Mouse (Mus musculus) limb, embryonic 11.5 days (tissue): ENCODE measurements around the gene Cd209c. TPM values are rescaled to one million over a fixed set of nuclear protein-coding genes. Genes with fewer than 3 reads are reported as not detected.

Experiments used
- ATAC-seq: fragments of 200-750 bp; cut with Nextera tagmentation; 2 replicates; pipeline ENCODE4 v1.8.0; 2017; ENCODE audit warnings: low read depth; ENCODE audit not compliant: insufficient number of reproducible peaks, low FRiP score, low TSS enrichment
- DNase-seq: peaks from one replicate; pipeline ENCODE4 v3.0.0-alpha.2; 2015; ENCODE audit warnings: low spot score
- H3K27ac ChIP-seq: fragments of 300-500 bp; sonication (generic); replicated peaks from 2 replicates; pipeline ENCODE4 v1.5.1; 2014; ENCODE audit warnings: low read depth, mild to moderate bottlenecking, low read length
- H3K27me3 ChIP-seq: fragments of 300-500 bp; sonication (generic); 2 replicates; pipeline ENCODE4 v1.6.1; 2014; ENCODE audit warnings: mild to moderate bottlenecking, low read length, mixed read lengths; ENCODE audit not compliant: control insufficient read depth, insufficient read depth
- H3K36me3 ChIP-seq: fragments of 300-500 bp; sonication (generic); 2 replicates; pipeline ENCODE4 v1.6.1; 2014; ENCODE audit warnings: mild to moderate bottlenecking, low read length, moderate library complexity, mixed read lengths; ENCODE audit not compliant: control insufficient read depth, insufficient read depth
- H3K4me1 ChIP-seq: fragments of 300-500 bp; sonication (generic); 2 replicates; pipeline ENCODE4 v1.6.1; 2014; ENCODE audit warnings: low read length, mixed read lengths; ENCODE audit not compliant: control insufficient read depth, insufficient read depth
- H3K4me2 ChIP-seq: fragments of 300-500 bp; sonication (generic); 2 replicates; pipeline ENCODE4 v1.6.1; 2014; ENCODE audit warnings: low read depth, mild to moderate bottlenecking, moderate library complexity; ENCODE audit not compliant: severe bottlenecking
- H3K4me3 ChIP-seq: fragments of 300-500 bp; sonication (generic); 2 replicates; pipeline ENCODE4 v1.5.1; 2014; ENCODE audit warnings: low read depth, low read length
- H3K9ac ChIP-seq: fragments of 300-500 bp; sonication (generic); 2 replicates; pipeline ENCODE4 v1.6.1; 2014; ENCODE audit warnings: mild to moderate bottlenecking, low read length
- H3K9me3 ChIP-seq: fragments of 300-500 bp; sonication (generic); 2 replicates; pipeline ENCODE4 v1.6.1; 2016; ENCODE audit warnings: low read length; ENCODE audit not compliant: control insufficient read depth
- WGBS: fragments of 180-500 bp; shearing (Covaris S2); extraction: QIAGEN DNeasy Blood & Tissue Kit; methylation state at CpG from one replicate; pipeline ENCODE4 v1.1.7; 2014; 5-methylcytosine and 5-hydroxymethylcytosine counted together
- polyA plus RNA-seq: library from polyadenylated mRNA; unstranded; fragments of >200 nt; fragmentation: Nextera tagmentation; extraction: Ambion mirVana; gene quantifications from 2 replicates; pipeline ENCODE4 v1.2.1, GENCODE M21; 2014

Cd209c gene
- polyA plus RNA-seq = 0.40 and 0.51 TPM in 2 replicates

- H3K9me3 ChIP-seq = peaks cover 4% of the 10 kb centered on the region; the same call in 1 of the 2 replicates
- H3K9ac ChIP-seq = no peak within 1 kb of the TSS
- no peak within 1 kb of the TSS for H3K4me3 ChIP-seq
- DNase-seq (no peak), ATAC-seq (no peak)
- no peak within 1 kb of the TSS for H3K4me2 ChIP-seq
- H3K4me1 ChIP-seq = no peaks in the 10 kb centered on the region
- H3K36me3 ChIP-seq = no peaks in the 10 kb centered on the region
- no peak within 1 kb of the TSS for H3K27ac ChIP-seq
- WGBS = 95% methylated on average over 1 of the region's 1 CpGs
- no peaks in the 10 kb centered on the region for H3K27me3 ChIP-seq
Measured at GRCm38 (mm10) chr8:3954646-3955045, at the start of gene Cd209c. Gene Cd209c, minus strand, starts transcription at chr8:3954746.

GRCm38 (mm10) chr8:3994219-3994618, 39.7 kb upstream of the Cd209c start:
- H3K4me2 ChIP-seq = no peak overlapping the region
- WGBS = 40% methylated on average over 42 of the region's 42 CpGs
- no peak overlapping the region for H3K27ac ChIP-seq
- no peaks in the 10 kb centered on the region for H3K36me3 ChIP-seq
- H3K9ac ChIP-seq = no peak overlapping the region
- no peak overlapping the region for H3K4me3 ChIP-seq
- H3K9me3 ChIP-seq = no peaks in the 10 kb centered on the region; the same call in 1 of the 2 replicates
- ATAC-seq = no peak
- H3K4me1 ChIP-seq = no peaks in the 10 kb centered on the region
- no peaks in the 10 kb centered on the region for H3K27me3 ChIP-seq
- DNase-seq = no peak

- 92% methylated on average over 1 of the region's 1 CpGs for WGBS
- no peaks in the 10 kb centered on the region for H3K4me1 ChIP-seq
- ATAC-seq = no peak
- H3K27ac ChIP-seq = no peak overlapping the region
- H3K9ac ChIP-seq = no peak overlapping the region
- H3K36me3 ChIP-seq = no peaks in the 10 kb centered on the region
- no peak for DNase-seq
- no peak overlapping the region for H3K4me2 ChIP-seq
- no peak overlapping the region for H3K4me3 ChIP-seq
- peaks cover 4% of the 10 kb centered on the region; the same call in 1 of the 2 replicates for H3K9me3 ChIP-seq
- H3K27me3 ChIP-seq = no peaks in the 10 kb centered on the region
Measured at GRCm38 (mm10) chr8:3956037-3956436, 1.5 kb upstream of the Cd209c start.

GRCm38 (mm10) chr8:3940023-3940422, 14.5 kb downstream of the Cd209c start:
- H3K4me2 ChIP-seq = no peak overlapping the region
- no peak overlapping the region for H3K27ac ChIP-seq
- WGBS = 93% methylated on average over 3 of the region's 3 CpGs
- no peaks in the 10 kb centered on the region for H3K9me3 ChIP-seq
- H3K36me3 ChIP-seq = no peaks in the 10 kb centered on the region
- no peak for DNase-seq
- no peaks in the 10 kb centered on the region for H3K27me3 ChIP-seq
- no peaks in the 10 kb centered on the region for H3K4me1 ChIP-seq
- no peak overlapping the region for H3K4me3 ChIP-seq
- no peak for ATAC-seq
- no peak overlapping the region for H3K9ac ChIP-seq

- no peak within 1 kb of the TSS for H3K27ac ChIP-seq
- ATAC-seq (no peak), DNase-seq (no peak)
- H3K4me2 ChIP-seq = no peak within 1 kb of the TSS
- WGBS = 90% methylated on average over 3 of the region's 3 CpGs
- H3K4me3 ChIP-seq = no peak within 1 kb of the TSS
- peaks cover 6% of the 10 kb centered on the region; the same call in 1 of the 2 replicates for H3K9me3 ChIP-seq
- H3K27me3 ChIP-seq = no peaks in the 10 kb centered on the region
- no peak within 1 kb of the TSS for H3K9ac ChIP-seq
- no peaks in the 10 kb centered on the region for H3K36me3 ChIP-seq
- no peaks in the 10 kb centered on the region for H3K4me1 ChIP-seq
Measured at GRCm38 (mm10) chr8:3926744-3927143, 27.8 kb downstream of the Cd209c start, which contains the start of gene Cd209b. Gene Cd209b, minus strand, starts transcription at chr8:3926844.

Other genes starting within 250 kb of the Cd209c start
- gene Clec4g, start 234.1 kb downstream of the Cd209c start, polyA plus RNA-seq = 0.16 TPM in 1 of 2 replicates, not detected in the other
- not detected in 2 replicates for gene Cd209a, start 205.8 kb downstream of the Cd209c start, polyA plus RNA-seq
- gene Cd209e, start 100.4 kb downstream of the Cd209c start, polyA plus RNA-seq = not detected in 2 replicates
- gene Cd209d, start 76.2 kb downstream of the Cd209c start, polyA plus RNA-seq = not detected in 2 replicates
- not detected in 2 replicates for gene Cd209b, start 27.9 kb downstream of the Cd209c start, polyA plus RNA-seq
- not detected in 2 replicates for gene Cd209f, start 151.1 kb upstream of the Cd209c start, polyA plus RNA-seq
- not detected in 2 replicates for gene Cd209g, start 179.4 kb upstream of the Cd209c start, polyA plus RNA-seq
- 17.2 and 17.8 TPM in 2 replicates for gene Evi5l, start 211.8 kb upstream of the Cd209c start, polyA plus RNA-seq